Mouse (Mus musculus) layer of hippocampus, postnatal 14 days (tissue): ENCODE measurements around the gene Asb5. TPM values are rescaled to one million over a fixed set of nuclear protein-coding genes. Genes with fewer than 3 reads are reported as not detected.
"Not testable (repeated sequence)": the region's sequence is repeated elsewhere in the genome, so short reads cannot be mapped to it uniquely, and the experiment has no call there.

Experiments
- DNase-seq, 2 experiments: peaks; one replicate each; pipeline ENCODE4 v3.0.0; 2021 to 2022; ENCODE audit warnings: low spot score in 2 of 2, mixed read lengths in 1 of 2
- total RNA-seq, 2 experiments: library from RNA; stranded (reverse); gene quantifications; 2 replicates each; pipeline ENCODE4 v1.2.3; 2021

The Asb5 gene
- total RNA-seq, 2 experiments from 2014 or later = 0.52 to 2.1 TPM

DNA sequence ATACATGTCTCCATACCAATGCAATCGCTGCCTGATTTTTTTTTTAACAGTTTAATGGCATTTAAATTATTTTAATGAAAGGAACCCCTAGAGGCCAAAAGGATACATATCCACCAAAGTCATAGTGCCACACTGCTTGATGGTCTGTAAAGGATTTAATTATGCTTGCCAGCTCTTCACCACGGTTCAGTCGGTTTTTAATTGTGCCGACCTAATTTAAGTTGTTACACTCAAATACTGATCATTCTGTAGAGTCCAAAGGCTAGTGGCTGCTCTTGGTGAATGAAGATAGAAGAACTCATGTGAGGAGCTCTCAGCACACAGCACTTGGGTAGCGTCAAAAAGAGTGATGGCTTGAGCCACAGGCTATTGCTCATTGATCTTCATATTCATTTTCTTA lies 5.8 kb downstream of the Asb5 start:
- no peak for DNase-seq

DNA sequence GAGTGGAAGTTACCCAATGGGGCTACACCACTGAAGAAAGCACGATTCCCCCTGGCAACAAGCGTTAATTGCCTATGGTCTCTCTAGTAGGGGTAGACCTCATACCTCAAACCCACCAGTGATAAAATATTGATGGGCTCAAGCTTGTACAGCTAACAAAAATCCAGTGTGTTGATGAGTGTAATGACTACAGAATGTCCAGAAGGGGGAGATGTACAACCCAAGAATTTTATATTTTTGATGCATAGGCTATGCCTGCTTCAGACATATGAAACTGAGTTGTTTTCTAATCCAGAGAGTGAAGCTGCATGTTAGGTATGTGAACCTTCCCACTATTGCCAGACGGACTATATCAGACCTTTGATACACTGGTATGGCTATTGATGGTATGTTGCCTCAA lies 7.9 kb downstream of the Asb5 start:
- no peak for DNase-seq

DNA sequence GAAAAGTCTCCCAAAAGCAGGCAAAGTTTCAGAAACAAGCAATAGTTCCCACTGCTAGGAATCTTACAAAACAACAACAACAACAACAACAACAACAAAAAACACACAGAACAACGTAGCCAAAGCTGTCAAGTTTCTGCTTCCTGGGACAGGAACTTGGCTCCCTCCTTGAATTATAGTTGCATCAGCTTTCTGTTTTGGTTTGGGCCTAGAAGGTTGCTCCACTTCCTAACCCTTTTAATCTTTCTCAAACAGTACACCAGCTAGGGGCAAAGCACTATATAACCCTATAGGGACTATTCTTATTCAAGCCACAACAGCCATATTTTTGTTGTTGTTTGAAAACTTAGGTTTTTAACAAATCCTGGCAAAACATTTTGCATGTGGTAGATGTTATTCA lies 12.0 kb downstream of the Asb5 start:
- DNase-seq = no peak

DNA sequence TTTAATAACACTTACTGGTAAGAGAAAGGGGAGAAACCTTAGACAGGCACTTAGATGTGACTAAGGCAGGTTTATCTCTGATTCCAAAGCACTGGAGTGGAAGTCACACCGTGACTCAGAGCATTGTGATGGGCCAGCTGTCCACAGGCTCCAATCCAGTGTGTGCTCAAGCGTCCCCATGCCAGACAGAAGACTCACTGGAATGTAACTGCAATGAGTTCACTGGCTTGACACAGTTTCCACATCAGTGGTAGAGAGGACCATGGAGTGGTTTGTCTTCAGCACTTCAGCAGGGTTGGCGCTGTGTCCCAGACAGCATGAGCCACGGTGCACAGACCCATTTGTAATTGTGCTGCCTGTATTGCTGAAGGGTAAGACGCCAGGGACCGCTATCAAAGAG lies 19.0 kb downstream of the Asb5 start:
- DNase-seq = no peak

DNA sequence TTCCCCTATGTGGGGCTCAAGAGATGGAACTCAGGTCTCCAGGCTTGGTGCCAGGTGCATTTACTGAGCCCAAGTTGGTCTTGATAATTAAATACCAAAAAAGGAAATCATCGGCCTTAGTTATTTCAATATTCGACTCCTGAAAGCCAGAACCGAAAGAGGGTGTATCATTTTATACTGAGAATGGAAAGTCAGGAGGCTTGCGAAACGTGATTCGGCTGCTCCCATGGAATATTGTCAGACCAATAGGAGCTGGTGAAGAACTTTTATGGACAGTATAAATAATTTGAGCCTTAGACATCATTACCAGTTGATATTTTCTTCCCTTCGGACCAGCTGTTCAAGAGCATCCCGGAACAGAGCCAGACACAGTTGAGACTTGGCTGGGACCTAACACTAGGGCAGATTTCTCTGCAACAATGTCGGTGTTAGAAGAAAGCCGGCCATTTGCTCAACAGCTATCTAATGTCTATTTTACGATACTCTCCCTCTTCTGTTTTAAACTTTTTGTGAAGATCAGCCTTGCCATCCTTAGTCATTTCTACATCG lies 20.7 kb downstream of the Asb5 start:
- no peak for DNase-seq

DNA sequence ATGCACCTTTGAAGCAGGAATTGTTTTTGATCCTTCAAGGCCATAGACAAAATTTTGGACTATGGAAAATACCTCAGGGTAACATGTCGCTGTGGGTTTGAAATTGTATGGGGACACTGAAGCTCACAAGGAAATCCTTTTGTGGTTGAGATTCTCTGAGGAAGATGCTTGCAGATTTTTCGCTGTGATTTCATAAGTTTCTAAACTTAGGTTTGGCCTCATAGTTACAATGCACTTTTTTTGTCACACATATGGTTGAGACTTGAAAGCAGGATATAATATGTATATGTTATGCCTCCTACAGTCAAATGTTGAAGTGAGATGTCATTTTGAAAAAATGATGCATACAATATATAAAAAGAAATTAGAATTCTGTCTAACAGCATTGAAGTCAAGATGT lies 25.5 kb downstream of the Asb5 start:
- DNase-seq = no peak

DNA sequence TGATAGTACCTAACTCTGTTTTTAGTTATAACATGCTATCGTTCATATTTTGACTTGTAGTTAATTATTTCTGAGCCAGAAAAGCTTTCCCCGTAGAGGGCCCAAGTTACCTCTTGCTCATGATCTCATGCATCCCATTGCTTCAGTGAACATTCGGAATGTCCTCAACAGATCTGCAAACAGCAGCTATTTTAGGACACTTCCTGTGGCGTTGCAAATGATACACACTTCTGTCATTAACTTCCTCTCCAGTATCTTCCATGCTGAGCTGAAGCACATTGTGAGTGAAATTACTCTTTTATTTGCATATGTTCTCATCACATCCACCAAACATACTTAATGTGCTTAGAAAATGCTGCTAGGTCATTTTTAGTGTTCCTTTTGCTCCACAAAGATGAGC lies 32.8 kb downstream of the Asb5 start:
- DNase-seq = no peak

DNA sequence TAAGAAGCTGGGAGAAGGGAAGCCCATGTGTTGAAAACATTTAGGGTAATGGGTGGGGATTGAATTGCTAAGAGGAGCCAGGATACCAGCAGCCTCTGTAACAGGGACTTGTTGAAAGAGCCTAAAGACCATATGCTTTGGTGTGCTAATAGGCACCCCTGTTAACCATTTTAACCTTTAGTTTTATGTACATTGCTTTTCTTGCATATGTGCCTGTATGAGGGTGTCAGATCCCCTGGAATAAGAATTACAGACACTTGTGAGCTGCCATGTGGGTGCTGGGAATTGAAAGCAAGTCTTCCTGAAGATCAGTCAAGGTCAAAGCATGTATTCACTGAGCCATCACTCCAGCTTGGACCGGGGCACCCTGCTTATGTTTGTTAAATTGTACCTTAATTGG lies 35.8 kb downstream of the Asb5 start:
- DNase-seq = no peak

DNA sequence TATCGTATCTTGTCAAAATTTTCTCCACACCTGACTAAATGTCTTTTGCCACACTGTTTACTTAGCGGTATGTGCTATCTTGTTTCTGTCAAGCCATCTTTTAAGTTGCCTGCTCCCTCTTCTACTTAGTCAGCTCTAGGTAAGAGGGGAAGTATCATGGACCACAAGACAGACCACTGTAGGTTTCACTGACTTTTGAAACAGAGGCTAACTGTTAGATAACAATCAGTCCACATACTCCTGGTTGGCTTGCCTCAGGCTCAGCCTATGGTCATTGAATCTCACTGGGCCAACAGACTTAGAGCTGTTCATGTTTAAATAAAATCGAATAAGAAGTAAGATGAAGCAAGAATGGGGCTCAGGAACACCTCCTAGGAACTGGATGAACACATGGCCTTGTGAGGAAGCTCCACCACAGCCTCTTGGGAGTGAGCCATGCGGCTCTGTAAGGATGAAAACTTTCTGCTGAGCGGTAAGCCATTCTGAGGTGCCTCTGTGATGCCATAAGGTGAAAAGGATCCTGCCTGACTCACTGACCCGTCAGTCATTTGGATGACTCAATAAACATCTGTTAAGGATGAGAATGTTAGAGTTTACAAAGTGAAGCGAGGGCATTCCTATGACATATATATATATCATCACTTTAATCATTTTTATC lies 36.4 kb downstream of the Asb5 start:
- no peak for DNase-seq

DNA sequence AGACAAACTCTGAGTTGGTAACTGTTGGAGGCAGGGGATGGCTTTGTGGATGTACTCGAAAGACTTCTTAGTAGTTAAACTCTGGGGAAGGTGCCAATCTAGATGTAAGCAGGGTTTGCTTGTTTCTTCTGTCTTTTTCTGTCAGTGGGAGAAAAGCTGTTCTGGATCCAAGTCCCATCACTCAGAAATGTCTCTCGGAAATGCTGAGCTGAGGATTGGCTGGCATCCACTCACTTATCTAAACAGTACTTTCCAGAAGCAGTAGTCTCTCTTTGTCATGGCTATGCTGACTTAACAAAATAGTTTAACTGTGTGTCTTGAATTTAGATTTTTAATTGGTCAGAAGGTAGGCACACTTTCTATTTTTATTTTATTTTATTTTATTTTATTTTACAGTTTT lies 37.8 kb downstream of the Asb5 start:
- no peak for DNase-seq

DNA sequence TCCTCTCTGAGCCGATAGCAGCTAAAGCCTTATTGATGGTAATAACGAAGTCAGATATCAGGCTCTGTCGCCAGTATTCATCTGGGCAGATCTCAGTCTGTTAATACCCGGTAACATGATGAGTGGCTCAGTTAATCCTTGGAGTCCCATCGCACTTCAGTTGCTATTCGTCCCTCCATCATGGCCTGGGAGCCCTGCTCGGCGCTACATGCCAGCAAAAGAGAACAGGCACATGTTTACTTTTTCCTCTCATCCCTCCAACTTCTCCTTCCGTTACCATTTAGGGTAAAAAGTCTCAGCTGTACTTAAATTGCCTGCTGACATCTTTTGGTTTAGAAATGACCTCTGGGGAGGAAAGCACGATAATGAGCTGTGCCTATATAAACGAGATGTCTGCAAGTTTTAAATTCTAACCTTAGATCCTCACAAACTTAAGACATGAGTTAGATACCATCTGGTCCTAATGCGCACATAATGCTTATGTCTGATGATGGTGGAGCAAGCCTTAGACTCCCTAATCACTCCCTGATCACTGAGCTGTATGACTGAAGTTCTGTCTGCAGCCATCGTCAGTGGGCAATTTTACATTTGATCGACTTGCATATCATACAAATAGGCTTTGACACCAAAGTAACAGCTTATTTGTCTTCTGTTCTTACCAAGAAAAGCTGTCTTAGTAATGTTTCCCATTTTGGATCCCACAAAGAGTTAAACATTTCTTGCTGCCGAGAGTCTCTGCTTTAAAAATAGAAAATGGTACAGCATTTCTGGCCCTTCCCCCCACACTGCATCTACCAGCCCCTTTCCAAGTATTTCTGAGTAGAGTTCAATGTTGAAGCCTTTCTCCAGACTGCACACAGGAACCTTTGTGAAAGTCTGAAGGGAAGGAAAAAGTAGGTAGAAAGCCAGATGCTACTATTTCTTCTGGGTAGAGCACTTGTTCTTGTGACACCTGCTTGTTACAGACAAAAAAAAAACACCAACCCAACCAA lies 41.5 kb downstream of the Asb5 start:
- no peak for DNase-seq

DNA sequence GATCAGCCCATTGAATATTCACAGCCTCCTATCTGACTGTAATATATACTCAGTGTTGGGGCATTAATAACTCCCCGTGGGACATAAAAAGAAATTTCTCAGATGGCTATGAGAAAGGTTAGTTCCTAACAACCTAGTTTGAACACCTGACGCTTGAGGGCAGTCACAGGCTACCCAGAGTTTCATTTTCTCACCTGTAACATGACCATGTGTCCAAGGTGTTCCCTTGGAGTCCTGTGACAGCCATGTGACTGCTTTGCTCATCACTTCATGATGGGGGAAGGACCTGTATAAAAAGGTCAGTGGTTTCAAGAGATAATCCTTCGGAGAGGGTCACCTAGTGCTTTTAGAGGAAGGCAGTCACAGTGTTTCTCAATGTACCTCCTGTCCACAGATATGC lies 52.1 kb downstream of the Asb5 start:
- DNase-seq = no peak

DNA sequence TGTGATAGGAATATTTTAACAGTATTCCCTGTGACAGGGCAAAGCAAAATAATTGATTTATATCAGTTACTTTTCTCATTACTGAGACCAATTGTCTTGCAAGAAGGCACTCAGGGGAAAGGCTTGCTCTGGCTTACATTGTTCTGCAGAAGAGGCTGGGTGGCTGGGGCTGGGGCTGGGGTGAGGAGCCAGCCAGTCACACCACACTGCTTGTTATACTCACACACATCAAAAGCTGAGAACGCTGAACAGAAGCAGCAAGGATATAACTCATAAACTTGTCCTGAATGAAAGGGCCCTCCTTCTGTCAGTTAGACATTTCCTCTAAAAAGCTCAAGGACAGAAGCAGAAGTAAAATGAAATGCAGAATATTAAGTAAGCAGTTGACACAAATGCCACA lies 53.5 kb downstream of the Asb5 start:
- no peak for DNase-seq

DNA sequence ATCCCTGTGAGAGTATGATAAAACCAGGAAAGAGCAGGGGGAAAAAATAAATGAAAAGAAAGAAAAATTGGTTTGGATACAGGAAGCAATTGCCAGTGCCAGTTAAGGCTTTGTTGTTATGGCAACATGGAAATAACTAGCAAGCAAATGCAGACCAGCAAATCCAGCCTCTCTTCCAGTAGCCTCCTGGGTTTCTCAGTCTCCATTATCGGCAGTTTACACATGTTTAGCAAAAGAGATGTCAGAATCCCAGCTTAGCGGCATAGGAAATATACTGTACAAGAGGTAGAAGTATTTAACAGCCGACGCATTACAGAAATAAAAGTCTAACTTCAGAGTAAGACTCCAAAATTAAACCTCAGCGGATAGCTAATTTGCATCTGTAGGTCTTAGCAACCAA lies 65.3 kb downstream of the Asb5 start:
- DNase-seq = no peak

DNA sequence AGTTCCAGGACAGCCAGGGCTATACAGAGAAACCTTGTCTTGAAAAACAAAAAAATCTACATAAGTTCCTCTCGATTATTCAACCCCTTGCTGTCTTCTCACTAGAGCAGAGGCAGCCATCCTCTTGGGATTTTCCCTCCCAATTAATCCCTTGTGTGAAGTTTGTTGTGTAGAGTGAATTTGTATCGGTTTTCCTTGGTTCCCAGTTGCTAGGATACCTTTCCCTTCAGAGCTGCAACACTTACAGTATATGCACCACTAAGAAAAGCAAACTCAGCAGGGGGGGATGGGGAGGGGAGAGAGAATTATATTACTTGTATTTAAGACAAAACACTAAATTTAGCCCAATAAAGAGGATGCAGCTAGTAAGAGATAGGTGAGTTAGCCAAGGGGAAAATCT lies 66.7 kb downstream of the Asb5 start:
- no peak for DNase-seq

DNA sequence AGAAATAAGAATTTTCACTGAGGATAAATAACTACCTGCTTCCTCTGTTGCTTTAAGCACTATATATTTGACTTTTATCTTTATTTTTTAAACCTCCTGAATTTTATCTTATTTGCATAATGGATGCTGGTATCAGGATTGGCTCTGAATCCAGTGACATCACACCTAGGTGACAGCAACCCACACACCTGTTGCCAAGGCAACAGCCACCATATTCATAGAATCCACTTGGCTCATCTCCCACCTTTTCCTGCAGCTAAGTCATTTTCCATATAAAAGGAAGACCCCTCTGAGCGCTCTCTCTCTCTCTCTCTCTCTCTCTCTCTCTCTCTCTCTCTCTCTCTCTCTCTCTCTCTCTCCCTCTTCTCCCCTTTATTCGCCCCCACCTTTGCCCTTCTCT lies 67.6 kb downstream of the Asb5 start:
- no peak for DNase-seq

DNA sequence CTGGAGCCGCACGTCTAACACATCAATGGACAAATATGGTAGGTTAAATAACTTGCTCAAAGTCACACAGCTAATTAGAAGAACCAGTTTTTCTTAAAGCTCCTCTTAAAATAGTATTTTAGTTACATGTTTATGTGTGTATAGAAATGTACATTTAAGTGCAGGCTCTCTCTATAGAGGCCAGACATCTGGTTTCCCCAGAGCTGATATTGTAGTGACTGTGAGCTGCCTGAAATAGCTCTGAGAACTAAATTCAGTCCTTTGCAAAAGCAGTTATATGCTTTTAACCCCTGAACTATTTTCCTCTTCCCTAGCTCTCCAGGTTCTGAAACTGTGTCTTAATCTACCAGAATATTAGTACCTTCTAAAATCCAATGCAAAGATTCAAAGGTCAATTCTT lies 68.0 kb downstream of the Asb5 start:
- no peak for DNase-seq

DNA sequence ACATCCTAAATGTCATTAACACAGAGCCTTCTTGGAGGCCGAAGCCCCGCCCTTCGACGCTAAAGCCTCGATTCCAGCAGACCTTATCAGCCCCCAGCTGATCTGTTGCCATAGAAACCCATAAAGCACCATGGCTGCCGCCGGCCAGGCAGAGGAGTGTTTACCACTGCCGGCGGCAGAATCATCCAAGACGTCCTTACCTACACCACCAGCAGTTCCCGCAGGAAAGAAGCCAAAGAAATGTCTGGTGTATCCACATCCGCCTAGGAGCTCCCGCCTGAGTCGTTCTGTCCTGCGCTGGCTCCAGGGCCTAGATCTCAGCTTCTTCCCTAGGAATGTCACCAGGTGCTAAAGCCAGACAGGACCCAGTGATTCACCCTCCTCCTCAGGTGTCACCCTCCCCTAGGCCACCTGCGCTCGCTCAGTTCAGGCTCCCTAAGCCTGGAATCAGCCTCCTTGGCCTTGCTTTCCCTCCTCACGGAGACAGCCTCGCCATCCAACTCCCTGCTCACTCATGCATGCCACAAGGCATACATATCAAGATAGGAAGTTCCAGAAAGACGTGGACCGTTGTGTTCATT lies 71.4 kb downstream of the Asb5 start, which contains the start of gene Spata4:
Gene Spata4, plus strand, starts transcription at position 111 of the 581 bp plus-strand sequence.
- peak; percentile 22 to 34 for DNase-seq

DNA sequence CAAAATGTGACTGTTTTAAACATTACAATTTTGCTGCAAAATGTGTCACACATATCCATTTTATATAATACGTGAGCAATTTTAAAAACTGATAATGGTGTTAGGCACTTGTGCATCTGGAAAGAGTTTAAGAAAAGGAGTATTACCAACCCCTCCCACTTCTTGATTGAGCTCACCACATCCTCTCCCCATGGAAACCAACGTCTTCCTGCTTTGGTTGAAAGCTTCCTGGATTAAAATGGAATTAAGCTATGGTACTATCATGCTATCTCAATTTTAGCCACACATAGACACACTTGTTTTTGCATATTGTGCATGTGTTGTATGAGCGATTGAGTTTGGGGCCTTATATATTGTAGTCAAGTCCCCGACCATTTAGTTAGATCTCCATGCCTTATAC lies 74.1 kb downstream of the Asb5 start:
- no peak for DNase-seq

DNA sequence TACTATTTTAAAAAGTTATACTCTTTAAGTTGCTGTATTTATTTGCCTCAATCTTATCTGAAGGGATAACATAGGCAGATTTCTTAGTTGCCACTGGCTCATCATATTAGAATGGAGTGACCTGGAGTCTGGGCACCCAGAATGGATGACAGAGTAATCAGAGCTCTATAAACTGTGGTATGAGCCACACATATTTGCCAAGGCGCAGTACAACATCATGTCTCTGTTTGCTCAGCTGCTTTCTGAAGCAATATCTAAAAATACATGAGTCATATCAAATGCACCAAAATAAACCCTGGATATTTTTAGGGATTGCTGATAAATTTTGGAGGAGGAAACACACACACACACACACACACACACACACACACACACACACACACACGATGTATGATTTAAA lies 80.0 kb downstream of the Asb5 start:
- no peak for DNase-seq

DNA sequence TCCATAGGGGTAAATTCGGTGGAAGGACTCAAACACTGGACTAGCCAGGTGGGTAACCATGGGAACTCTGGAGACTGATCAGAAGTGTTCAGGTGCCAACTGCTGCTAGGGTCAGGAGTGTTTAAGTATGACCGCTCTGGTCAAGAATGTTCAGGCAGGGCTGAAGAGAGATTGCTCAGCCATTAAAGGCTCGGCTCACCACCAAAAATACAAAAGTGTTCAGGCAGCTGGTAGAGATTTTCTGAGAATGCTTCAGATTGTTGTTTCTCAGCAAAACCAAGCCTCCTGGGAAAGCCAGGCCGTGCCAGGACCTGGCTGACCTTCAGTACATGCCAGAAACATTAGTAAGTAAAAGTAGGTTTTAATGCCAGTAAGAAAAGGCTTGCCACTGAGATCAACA lies 80.9 kb downstream of the Asb5 start:
- no peak for DNase-seq

DNA sequence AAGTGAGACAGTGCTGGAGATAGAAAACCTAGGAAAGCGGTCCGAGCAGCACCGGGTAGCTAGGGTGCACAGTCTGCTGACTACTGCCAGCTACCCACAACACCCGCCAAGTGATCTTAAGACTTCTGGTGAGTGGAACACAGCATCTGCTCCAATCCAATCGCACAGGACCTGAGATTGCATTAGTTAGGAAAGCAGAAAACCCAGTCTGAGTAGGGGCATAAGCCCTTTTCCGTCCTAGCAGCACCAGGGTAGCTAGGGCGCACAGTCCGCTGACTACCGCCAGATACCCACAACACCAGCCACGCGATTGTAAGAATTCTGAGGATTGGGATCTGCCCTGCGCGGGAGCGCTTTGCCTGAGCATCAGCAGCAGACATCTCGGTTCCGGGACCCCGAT lies 87.3 kb downstream of the Asb5 start:
- not testable (repeated sequence) for DNase-seq
